13 mouse cellular contexts compared by ENCODE assay signal in genomic region chr2:64093087-64093486, GRCm38 (mm10). TPM values are rescaled to one million over a fixed set of nuclear protein-coding genes. Genes with fewer than 3 reads are reported as not detected.
A peak's percentile ranks its signal among the peaks of the same experiment; 100 is the strongest.
DNase-seq lines count a peak whose midpoint lies in the region; ATAC-seq and TF ChIP-seq lines count a peak whose summit lies in the region.
"Had no signal": no experiment of that assay in that cellular context is flagged by ENCODE, and none has a peak within 500 bp of the region (broad histone marks: within the 10 kb centered on the region; RNA-seq: fewer than 3 reads in every experiment).

No protein-coding gene starts in this region.

- peak overlapping the region; percentile 23 for H3K4me2 ChIP-seq in heart, embryonic 13.5 days
- peak overlapping the region; percentile 44 for H3K4me2 ChIP-seq in kidney, postnatal 0 days (ENCODE audit: low read length)
- H3K4me2 ChIP-seq: embryonic facial prominence, embryonic 13.5 days; limb, embryonic 12.5 days; lung, embryonic 14.5 days had no signal

- intact Hi-C loops in heart, postnatal 10 days (cut with DNase I), result no loop called here
- intact Hi-C loops in left cerebral cortex, postnatal 36 days (cut with DNase I), result loop anchor here (10.0 kb wide), 1 partner anchor 388 kb away; no protein-coding TSS in a partner anchor

- ATAC-seq in heart, embryonic 13.5 days (ENCODE audit: extremely low read depth, insufficient number of reproducible peaks, low FRiP score, low TSS enrichment), result no peak
- ATAC-seq in kidney, postnatal 0 days (replicated peaks; ENCODE audit: low FRiP score, low read depth), result no peak
- no peak for ATAC-seq in frontal cortex, adult (ENCODE audit: low TSS enrichment)

- DNase-seq in heart, postnatal 10 days, result no peak
- peak; percentile 34 for DNase-seq in retina, embryonic 14.5 days (ENCODE audit: low spot score)
- DNase-seq in retina, postnatal 1 day, result no peak
- DNase-seq in kidney, postnatal 0 days (ENCODE audit: low spot score), result peak; percentile 55
- DNase-seq in left cerebral cortex, postnatal 36 days (ENCODE audit: low spot score in 2 of 2), result no peak
- DNase-seq: cerebellum, adult 9-10 months; gastrocnemius, adult 2 months; lung, embryonic 14.5 days; thymus, adult 2 months had no signal

- H3K27ac ChIP-seq in heart, embryonic 13.5 days (replicated peaks), result no peak overlapping the region
- no peak overlapping the region for H3K27ac ChIP-seq in kidney, postnatal 0 days
- H3K27ac ChIP-seq: embryonic facial prominence, embryonic 13.5 days; gastrocnemius, adult 2 months; limb, embryonic 12.5 days had no signal

- H3K36me3 ChIP-seq in heart, embryonic 13.5 days, result no peaks in the 10 kb centered on the region
- no peaks in the 10 kb centered on the region for H3K36me3 ChIP-seq in kidney, postnatal 0 days (ENCODE audit: insufficient read depth, low read length)
- H3K36me3 ChIP-seq: embryonic facial prominence, embryonic 13.5 days; limb, embryonic 12.5 days had no signal

- H3K4me3 ChIP-seq in heart, embryonic 13.5 days, result no peak overlapping the region
- H3K4me3 ChIP-seq in kidney, postnatal 0 days (replicated peaks; ENCODE audit: low read depth, low read length), result peak overlapping the region; percentile 22
- H3K4me3 ChIP-seq: embryonic facial prominence, embryonic 13.5 days; gastrocnemius, adult 2 months; limb, embryonic 12.5 days had no signal

- H3K4me1 ChIP-seq in heart, embryonic 13.5 days, result peaks cover 23% of the 10 kb centered on the region
- H3K4me1 ChIP-seq in kidney, postnatal 0 days (replicated peaks; ENCODE audit: insufficient read depth, low read length), result no peaks in the 10 kb centered on the region

- no peaks in the 10 kb centered on the region for H3K27me3 ChIP-seq in heart, embryonic 13.5 days (replicated peaks)
- no peaks in the 10 kb centered on the region for H3K27me3 ChIP-seq in kidney, postnatal 0 days (ENCODE audit: insufficient read depth, low read length)
- H3K27me3 ChIP-seq: limb, embryonic 12.5 days had no signal

- no peaks in the 10 kb centered on the region for H3K9me3 ChIP-seq in heart, embryonic 13.5 days
- no peaks in the 10 kb centered on the region for H3K9me3 ChIP-seq in kidney, postnatal 0 days (replicated peaks; ENCODE audit: low read length)
- H3K9me3 ChIP-seq: embryonic facial prominence, embryonic 13.5 days; limb, embryonic 12.5 days had no signal

- TF ChIP-seq CTCF in kidney, postnatal 0 days (IDR thresholded peaks at IDR 0.05; ENCODE audit: low read depth), result no peak

- H3K9ac ChIP-seq in heart, embryonic 13.5 days, result peak overlapping the region; percentile 59
- peak overlapping the region; percentile 24; the same call in 1 of the 2 replicates for H3K9ac ChIP-seq in kidney, postnatal 0 days (ENCODE audit: low read depth, low read length)
- H3K9ac ChIP-seq: embryonic facial prominence, embryonic 13.5 days; limb, embryonic 12.5 days; lung, embryonic 14.5 days had no signal

- 74% methylated on average over 6 of the region's 6 CpGs for WGBS in heart, embryonic 13.5 days
- 45% methylated on average over 6 of the region's 6 CpGs for WGBS in kidney, postnatal 0 days

RNA-seq across cellular contexts. Expression of gene Fign, which starts 4.8 kb away (rescaled TPM):
- polyA plus RNA-seq in heart, embryonic 13.5 days (2015; fragmentation: Nextera tagmentation; extraction: Ambion mirVana), result 8.3 and 9.5 TPM in 2 replicates
- 10 to 100 TPM in 1 of 2 experiments, 1 to 10 TPM in 1; 7.9 to 12.4 TPM for total RNA-seq in heart, postnatal 10 days (2021)
- 6.1 and 6.7 TPM in 2 replicates for polyA plus RNA-seq in kidney, postnatal 0 days (2015; fragmentation: Nextera tagmentation; extraction: Ambion mirVana)
- total RNA-seq in left cerebral cortex, postnatal 36 days (2021), result 1 to 10 TPM; 2.3 to 5.0 TPM

Comparison
In these comparisons a context has a peak if more than half of its experiments do, and no peak if none do; other contexts are left out.
1. DNase-seq: peak in retina, embryonic 14.5 days (single experiment) and kidney, postnatal 0 days (single experiment); none in heart, postnatal 10 days (0 of 2), retina, postnatal 1 day (single experiment) and left cerebral cortex, postnatal 36 days (0 of 2).